Mouse (Mus musculus) R1 (cell line): ENCODE measurements around the gene Arxes2.

Experiments
- DNase-seq: peaks from one replicate; pipeline ENCODE4 v3.0.0-alpha.2; 2018; ENCODE audit warnings: low read depth, low spot score

Gene Arxes2

DNA sequence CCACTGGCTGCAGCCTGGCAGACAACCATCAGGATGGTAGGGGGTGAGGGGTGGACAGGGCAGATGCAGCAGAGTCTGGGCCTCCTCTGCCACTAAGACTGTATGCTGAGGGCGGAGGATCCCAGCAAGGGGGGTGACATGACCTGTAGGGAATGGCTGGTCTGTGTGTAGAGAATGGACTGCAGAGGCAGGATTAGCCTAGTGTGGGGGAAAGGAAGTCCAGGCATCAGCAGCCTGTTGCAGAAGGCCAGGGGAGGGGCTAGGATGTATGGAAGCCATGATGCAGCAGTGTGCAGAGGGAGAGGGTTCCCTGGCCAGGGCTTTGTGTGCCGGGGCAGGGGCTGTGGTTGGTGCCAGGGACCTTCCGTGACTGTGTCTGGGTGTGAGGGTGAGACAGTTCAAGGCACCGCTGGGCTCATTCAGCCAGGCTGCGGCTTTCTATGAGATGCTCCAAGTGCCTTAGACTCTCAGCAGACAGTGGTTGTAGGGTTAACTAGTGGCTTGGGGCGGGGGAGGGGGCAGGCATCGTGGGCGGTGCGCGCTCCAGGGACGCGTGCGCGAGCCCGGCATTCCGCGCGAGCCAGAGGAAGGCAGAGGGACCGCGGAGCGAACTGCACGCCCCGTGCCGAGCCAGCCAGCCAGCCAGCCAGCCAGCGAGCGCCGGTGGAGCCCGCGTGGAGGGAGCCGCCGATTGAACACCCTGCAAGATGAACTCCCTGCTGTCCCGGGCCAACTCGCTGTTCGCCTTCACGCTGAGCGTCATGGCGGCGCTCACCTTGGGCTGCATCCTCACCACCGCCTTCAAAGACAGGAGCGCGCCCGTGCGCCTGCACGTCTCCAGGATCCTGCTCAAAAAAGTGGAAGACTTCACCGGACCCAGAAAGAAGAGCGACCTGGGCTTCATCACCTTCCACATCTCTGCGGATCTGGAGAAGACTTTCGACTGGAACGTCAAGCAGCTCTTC, 39.5 kb downstream of the Arxes2 start, which contains the start of gene Arxes1:
Arxes1 (plus strand) TSS at position 569 of the 965 bp plus-strand sequence.
- DNase-seq, result peak; percentile 31

DNA sequence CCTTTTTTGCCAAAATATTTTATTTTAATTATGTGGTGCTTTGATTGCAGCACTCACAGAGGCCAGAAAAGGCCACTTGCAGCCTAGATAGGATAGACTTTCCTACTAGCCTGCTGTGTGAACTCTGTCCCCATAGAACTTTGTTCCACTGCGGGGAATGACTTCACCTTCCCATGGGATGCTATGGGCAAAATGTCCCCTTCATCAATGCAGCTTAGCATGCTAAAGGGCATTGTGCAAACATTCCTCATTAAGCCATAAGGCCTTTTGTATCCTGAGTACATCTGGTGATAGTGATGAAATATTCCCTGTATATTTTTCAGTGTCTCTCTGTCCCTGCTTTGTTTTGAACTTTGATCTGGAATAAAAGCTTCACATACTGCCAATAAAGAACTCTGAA, 50.1 kb downstream of the Arxes2 start:
- DNase-seq, result no peak
